Mouse (Mus musculus): Measurements from ENCODE around the gene Nek9. TPM values are rescaled to one million over a fixed set of nuclear protein-coding genes. Genes with fewer than 3 reads are reported as not detected.

Gene Nek9
- polyA plus RNA-seq (2015; fragmentation: Nextera tagmentation; extraction: Ambion mirVana), result 25.4 and 29.1 TPM in 2 replicates

GRCm38 (mm10) chr12:85339243-85339729 is at the start of gene Nek9:
Gene Nek9, minus strand, starts transcription at chr12:85339362.
- Histone ChIP-seq H3K36me3 (peaks cover 33% of the 10 kb centered on the region), H3K27me3 (no peaks in the 10 kb centered on the region), H3K27ac (peak within 1 kb of the TSS; percentile 87), H3K4me3 (peak within 1 kb of the TSS; percentile 76), H3K4me1 (peaks cover 22% of the 10 kb centered on the region), H3K4me2 (replicated peaks) (peak within 1 kb of the TSS; percentile 70), H3K9ac (peak within 1 kb of the TSS; percentile 92), H3K9me3 (no peaks in the 10 kb centered on the region)
- WGBS, result 0% methylated on average over 36 of the region's 36 CpGs
- peak; percentile 91 for ATAC-seq (ENCODE audit: low FRiP score, low read depth)

GRCm38 (mm10) chr12:85385995-85386375 is 46.8 kb upstream of the Nek9 start:
- H3K4me1 ChIP-seq, result no peaks in the 10 kb centered on the region
- H3K27me3 ChIP-seq, result no peaks in the 10 kb centered on the region
- WGBS, result 42% methylated on average over 5 of the region's 5 CpGs
- H3K9ac ChIP-seq, result no peak overlapping the region
- no peaks in the 10 kb centered on the region for H3K9me3 ChIP-seq
- H3K36me3 ChIP-seq, result no peaks in the 10 kb centered on the region
- H3K27ac ChIP-seq, result no peak overlapping the region
- no peak overlapping the region for H3K4me3 ChIP-seq
- no peak overlapping the region for H3K4me2 ChIP-seq (replicated peaks)
- no peak for ATAC-seq (ENCODE audit: low FRiP score, low read depth)

GRCm38 (mm10) chr12:85385329-85385994 is 46.3 kb upstream of the Nek9 start:
- no peak for ATAC-seq (ENCODE audit: low FRiP score, low read depth)
- H3K27me3 ChIP-seq, result no peaks in the 10 kb centered on the region
- H3K9ac ChIP-seq, result peak overlapping the region; percentile 26; the same call in 1 of the 2 replicates
- H3K9me3 ChIP-seq, result no peaks in the 10 kb centered on the region
- H3K36me3 ChIP-seq, result no peaks in the 10 kb centered on the region
- H3K4me1 ChIP-seq, result no peaks in the 10 kb centered on the region
- no peak overlapping the region for H3K27ac ChIP-seq
- 78% methylated on average over 10 of the region's 10 CpGs for WGBS
- H3K4me2 ChIP-seq (replicated peaks), result no peak overlapping the region
- no peak overlapping the region for H3K4me3 ChIP-seq

GRCm38 (mm10) chr12:85382761-85383680 is 43.9 kb upstream of the Nek9 start:
- no peak overlapping the region for H3K27ac ChIP-seq
- no peaks in the 10 kb centered on the region for H3K4me1 ChIP-seq
- H3K9ac ChIP-seq, result no peak overlapping the region
- no peak overlapping the region for H3K4me2 ChIP-seq (replicated peaks)
- no peaks in the 10 kb centered on the region for H3K27me3 ChIP-seq
- no peaks in the 10 kb centered on the region for H3K36me3 ChIP-seq
- no peak overlapping the region for H3K4me3 ChIP-seq
- H3K9me3 ChIP-seq, result no peaks in the 10 kb centered on the region
- 78% methylated on average over 14 of the region's 14 CpGs for WGBS
- no peak for ATAC-seq (ENCODE audit: low FRiP score, low read depth)

- Histone ChIP-seq H3K4me1 (no peaks in the 10 kb centered on the region), H3K27me3 (no peaks in the 10 kb centered on the region), H3K9ac (no peak overlapping the region), H3K4me3 (no peak overlapping the region), H3K27ac (no peak overlapping the region), H3K9me3 (no peaks in the 10 kb centered on the region), H3K4me2 (replicated peaks) (no peak overlapping the region), H3K36me3 (no peaks in the 10 kb centered on the region)
- no peak for ATAC-seq (ENCODE audit: low FRiP score, low read depth)
- 88% methylated on average over 6 of the region's 6 CpGs for whole genome bisulfite sequencing
Observed at GRCm38 (mm10) chr12:85381570-85381969, 42.4 kb upstream of the Nek9 start.

GRCm38 (mm10) chr12:85380942-85381341 is 41.8 kb upstream of the Nek9 start:
- H3K4me1 ChIP-seq, result no peaks in the 10 kb centered on the region
- H3K4me2 ChIP-seq (replicated peaks), result no peak overlapping the region
- no peak overlapping the region for H3K4me3 ChIP-seq
- no peaks in the 10 kb centered on the region for H3K27me3 ChIP-seq
- H3K27ac ChIP-seq, result no peak overlapping the region
- WGBS, result 81% methylated on average over 7 of the region's 7 CpGs
- no peak for ATAC-seq (ENCODE audit: low FRiP score, low read depth)
- no peaks in the 10 kb centered on the region for H3K9me3 ChIP-seq
- H3K36me3 ChIP-seq, result no peaks in the 10 kb centered on the region
- no peak overlapping the region for H3K9ac ChIP-seq

GRCm38 (mm10) chr12:85380308-85380707 is 41.1 kb upstream of the Nek9 start:
- Histone ChIP-seq H3K4me2 (replicated peaks) (no peak overlapping the region), H3K9ac (no peak overlapping the region), H3K27ac (no peak overlapping the region), H3K27me3 (no peaks in the 10 kb centered on the region), H3K4me1 (no peaks in the 10 kb centered on the region), H3K4me3 (no peak overlapping the region), H3K9me3 (no peaks in the 10 kb centered on the region), H3K36me3 (no peaks in the 10 kb centered on the region)
- 79% methylated on average over 1 of the region's 1 CpGs for WGBS
- no peak for ATAC-seq (ENCODE audit: low FRiP score, low read depth)

GRCm38 (mm10) chr12:85378271-85378670 is 39.1 kb upstream of the Nek9 start:
- no peak for ATAC-seq (ENCODE audit: low FRiP score, low read depth)
- no peak overlapping the region for H3K9ac ChIP-seq
- H3K36me3 ChIP-seq, result no peaks in the 10 kb centered on the region
- WGBS, result 88% methylated on average over 2 of the region's 2 CpGs
- H3K4me2 ChIP-seq (replicated peaks), result no peak overlapping the region
- H3K9me3 ChIP-seq, result no peaks in the 10 kb centered on the region
- no peaks in the 10 kb centered on the region; the same call in 1 of the 2 replicates for H3K4me1 ChIP-seq
- no peaks in the 10 kb centered on the region for H3K27me3 ChIP-seq
- H3K4me3 ChIP-seq, result no peak overlapping the region
- no peak overlapping the region for H3K27ac ChIP-seq

- Histone ChIP-seq H3K36me3 (no peaks in the 10 kb centered on the region), H3K4me3 (peak within 1 kb of the TSS; percentile 90), H3K9me3 (no peaks in the 10 kb centered on the region), H3K27ac (peak within 1 kb of the TSS; percentile 87), H3K27me3 (no peaks in the 10 kb centered on the region), H3K4me1 (peaks cover 25% of the 10 kb centered on the region), H3K9ac (peak within 1 kb of the TSS; percentile 92), H3K4me2 (replicated peaks) (peak within 1 kb of the TSS; percentile 82)
- WGBS, result under 1% methylated on average over 35 of the region's 37 CpGs
- peak; percentile 95 for ATAC-seq (ENCODE audit: low FRiP score, low read depth)
Observed at GRCm38 (mm10) chr12:85374561-85375272, 35.6 kb upstream of the Nek9 start, which contains the start of gene Tmed10. Gene Tmed10, minus strand, starts transcription at chr12:85374847.

- H3K4me2 ChIP-seq (replicated peaks), result peak overlapping the region; percentile 82
- under 1% methylated on average over 52 of the region's 53 CpGs for WGBS
- peaks cover 25% of the 10 kb centered on the region for H3K4me1 ChIP-seq
- H3K36me3 ChIP-seq, result no peaks in the 10 kb centered on the region
- H3K27me3 ChIP-seq, result no peaks in the 10 kb centered on the region
- no peaks in the 10 kb centered on the region for H3K9me3 ChIP-seq
- ATAC-seq (ENCODE audit: low FRiP score, low read depth), result peak; percentile 80
- peak overlapping the region; percentile 90 for H3K4me3 ChIP-seq
- H3K27ac ChIP-seq, result peak overlapping the region; percentile 87
- peak overlapping the region; percentile 92 for H3K9ac ChIP-seq
Observed at GRCm38 (mm10) chr12:85373591-85374560, 34.7 kb upstream of the Nek9 start.

All from limb, embryonic 13.5 days (tissue).